Mouse (Mus musculus) heart, embryonic 14.5 days (tissue): ENCODE measurements around the gene Dct. TPM values are rescaled to one million over a fixed set of nuclear protein-coding genes. Genes with fewer than 3 reads are reported as not detected.

ENCODE experiments used
- ATAC-seq: fragments of 200-750 bp; cut with Nextera tagmentation; 2 replicates; pipeline ENCODE4 v1.8.0; 2017; ENCODE audit warnings: low read depth, moderate TSS enrichment; ENCODE audit not compliant: insufficient number of reproducible peaks, insufficient read depth, low FRiP score
- H3K27ac ChIP-seq, 2 experiments: fragments of 200-500 bp in 1 of 2; fragments of 300-500 bp in 1 of 2; sonication (generic) in 1 of 2; replicated peaks in 1 of 2; 2 replicates each; pipeline ENCODE4 v1.5.1; 2012 to 2014; ENCODE audit warnings: low read depth in 2 of 2, low read length in 2 of 2, control low read depth in 1 of 2, mild to moderate bottlenecking in 1 of 2, mixed read lengths in 1 of 2; ENCODE audit not compliant: control insufficient read depth in 1 of 2, insufficient read depth in 1 of 2
- H3K27me3 ChIP-seq: fragments of 300-500 bp; sonication (generic); 2 replicates; pipeline ENCODE4 v1.6.1; 2014; ENCODE audit warnings: mild to moderate bottlenecking, low read length, control low read depth; ENCODE audit not compliant: control insufficient read depth, insufficient read depth
- H3K36me3 ChIP-seq: fragments of 300-500 bp; sonication (generic); 2 replicates; pipeline ENCODE4 v1.6.1; 2014; ENCODE audit warnings: mild to moderate bottlenecking, control low read depth, low read length, mixed read lengths; ENCODE audit not compliant: control insufficient read depth, insufficient read depth
- H3K4me1 ChIP-seq, 2 experiments: fragments of 200-500 bp in 1 of 2; fragments of 300-500 bp in 1 of 2; sonication (generic) in 1 of 2; 2 replicates each; pipeline ENCODE4 v1.6.1; 2012 to 2014; ENCODE audit warnings: low read length in 2 of 2, control low read depth in 1 of 2, mixed read lengths in 1 of 2; ENCODE audit not compliant: control insufficient read depth in 2 of 2, insufficient read depth in 2 of 2
- H3K4me2 ChIP-seq: fragments of 300-500 bp; sonication (generic); 2 replicates; pipeline ENCODE4 v1.6.1; 2014; ENCODE audit warnings: mild to moderate bottlenecking, low read length
- H3K4me3 ChIP-seq, 2 experiments: fragments of 200-500 bp in 1 of 2; fragments of 300-500 bp in 1 of 2; sonication (generic) in 1 of 2; 2 replicates each; pipeline ENCODE4 v1.5.1; 2012 to 2014; ENCODE audit warnings: low read length in 2 of 2, mild to moderate bottlenecking in 2 of 2, control low read depth in 1 of 2, low read depth in 1 of 2, moderate library complexity in 1 of 2; ENCODE audit not compliant: control insufficient read depth in 1 of 2, insufficient read depth in 1 of 2
- H3K9ac ChIP-seq: fragments of 300-500 bp; sonication (generic); 2 replicates; pipeline ENCODE4 v1.6.1; 2014; ENCODE audit warnings: mild to moderate bottlenecking, low read length
- H3K9me3 ChIP-seq: fragments of 300-500 bp; sonication (generic); 2 replicates; pipeline ENCODE4 v1.6.1; 2016; ENCODE audit warnings: low read length, control low read depth; ENCODE audit not compliant: control insufficient read depth
- WGBS: fragments of 180-500 bp; shearing (Covaris S2); extraction: QIAGEN DNeasy Blood & Tissue Kit; methylation state at CpG from one replicate; pipeline ENCODE4 v1.1.7; 2014; 5-methylcytosine and 5-hydroxymethylcytosine counted together
- polyA plus RNA-seq: library from polyadenylated mRNA; unstranded; fragments of >200 nt; fragmentation: Nextera tagmentation; extraction: Ambion mirVana; gene quantifications from 2 replicates; pipeline ENCODE4 v1.2.1, GENCODE M21; 2014

Dct gene
- polyA plus RNA-seq, 1 experiment from 2014 or later, result 5.4 TPM

DNA sequence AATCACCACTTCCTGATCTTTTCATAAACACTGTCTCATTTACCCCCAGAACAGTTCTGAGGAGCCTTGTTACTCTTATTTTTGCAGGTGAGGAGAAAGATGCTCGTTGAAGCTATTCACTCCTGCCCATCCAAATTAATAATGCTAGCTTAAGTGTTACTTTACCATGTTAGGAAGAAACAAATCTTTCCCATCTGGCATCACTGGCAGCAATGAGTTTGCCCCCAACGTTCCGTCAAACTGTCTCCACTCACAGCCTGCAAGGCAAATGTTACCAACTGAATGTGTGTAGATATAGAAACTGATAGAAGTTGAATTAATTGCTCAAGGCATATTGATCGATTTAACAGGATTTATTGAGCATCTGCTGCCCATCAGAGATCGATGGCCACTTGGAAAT, 79.5 kb downstream of the Dct start:
- Histone ChIP-seq H3K9me3 (no peaks in the 10 kb centered on the region), H3K27me3 (peaks cover 69% of the 10 kb centered on the region), H3K4me1 (no peaks in the 10 kb centered on the region), H3K36me3 (no peaks in the 10 kb centered on the region), H3K9ac (no peak overlapping the region), H3K4me2 (no peak overlapping the region), H3K27ac (no peak overlapping the region), H3K4me3 (no peak overlapping the region)
- ATAC-seq, result no peak
- WGBS, result 84% methylated on average over 5 of the region's 5 CpGs

Other genes with a start within 250 kb of the Dct start
- gene Tgds, start 80.5 kb upstream of the Dct start, polyA plus RNA-seq, result 30.9 and 33.0 TPM in 2 replicates
- gene Gpr180, start 84.9 kb upstream of the Dct start, polyA plus RNA-seq, result 41.6 and 44.0 TPM in 2 replicates
- gene Sox21, start 184.8 kb upstream of the Dct start, polyA plus RNA-seq, result 0.14 TPM in 1 of 2 replicates, not detected in the other
- not detected in 2 replicates for gene Gm9376, start 214.7 kb upstream of the Dct start, polyA plus RNA-seq